Mouse (Mus musculus) inflammation-experienced regulatory T-cells (primary cell): Measurements from ENCODE around the gene Htr2b. TPM values are rescaled to one million over a fixed set of nuclear protein-coding genes. Genes with fewer than 3 reads are reported as not detected.

Source experiments
- polyA plus RNA-seq, 2 experiments: library from polyadenylated mRNA; unstranded; fragments of 100-300 nt; shearing (Covaris generic); gene quantifications; one replicate each; pipeline ENCODE4 v1.2.1; 2017

Gene Htr2b
- polyA plus RNA-seq, result under 1 TPM; 0.28 to 0.40 TPM

DNA sequence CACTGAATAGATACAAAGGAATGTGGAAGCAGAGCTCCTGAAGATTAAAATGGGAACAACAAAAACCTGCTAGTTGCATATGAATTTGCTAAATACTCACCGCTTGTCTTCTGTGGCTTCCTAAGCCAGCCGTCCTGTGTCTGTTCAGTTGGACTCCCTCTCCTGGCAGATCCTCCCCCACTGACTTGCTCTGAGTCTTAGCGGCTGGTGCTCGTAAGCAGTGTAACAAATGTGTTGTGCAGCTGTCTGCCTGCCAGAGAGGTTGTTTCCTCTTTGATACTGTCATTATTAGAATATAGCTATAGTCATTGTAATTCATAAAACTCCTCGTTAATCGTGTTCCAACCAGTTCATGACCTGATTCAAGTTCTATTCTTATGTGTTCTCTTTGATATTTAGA lies at the start of gene Htr2b:
Gene Htr2b, minus strand, starts transcription at position 192 of the 400 bp plus-strand sequence.

DNA sequence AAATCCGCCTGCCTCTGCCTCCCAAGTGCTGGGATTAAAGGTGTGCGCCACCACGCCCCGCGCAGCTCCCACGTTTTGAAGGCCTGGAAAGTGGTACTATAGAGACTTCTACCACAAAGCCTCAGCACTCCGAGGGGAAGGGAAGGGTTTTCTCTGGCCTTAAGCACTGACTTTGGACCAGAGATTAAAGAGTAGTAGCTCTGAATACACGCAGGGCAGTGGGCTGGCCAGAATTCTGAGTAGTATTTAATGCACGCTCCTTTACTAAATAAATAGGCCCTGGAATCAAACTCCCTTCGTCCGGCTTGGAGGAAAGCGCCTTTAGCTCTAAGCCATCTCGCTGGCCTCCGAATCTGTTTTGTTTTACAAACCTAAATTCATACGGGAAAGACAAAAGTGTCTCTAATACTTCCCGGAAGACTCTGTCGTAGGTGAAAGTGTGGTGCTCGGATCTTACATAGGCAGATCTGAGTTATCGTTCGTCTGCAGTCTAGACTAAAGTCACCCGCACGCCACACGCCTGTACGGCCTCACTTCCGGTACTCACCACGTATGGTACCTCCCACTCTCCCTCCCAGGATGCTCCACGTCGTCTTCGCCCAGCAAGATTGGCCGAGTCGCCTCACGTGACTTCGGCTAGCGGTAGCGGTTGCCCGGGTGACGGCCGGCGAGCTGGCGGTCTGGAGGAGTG lies 42.5 kb upstream of the Htr2b start, which contains the start of gene Armc9:
Gene Armc9, plus strand, starts transcription at position 648 of the 691 bp plus-strand sequence.

DNA sequence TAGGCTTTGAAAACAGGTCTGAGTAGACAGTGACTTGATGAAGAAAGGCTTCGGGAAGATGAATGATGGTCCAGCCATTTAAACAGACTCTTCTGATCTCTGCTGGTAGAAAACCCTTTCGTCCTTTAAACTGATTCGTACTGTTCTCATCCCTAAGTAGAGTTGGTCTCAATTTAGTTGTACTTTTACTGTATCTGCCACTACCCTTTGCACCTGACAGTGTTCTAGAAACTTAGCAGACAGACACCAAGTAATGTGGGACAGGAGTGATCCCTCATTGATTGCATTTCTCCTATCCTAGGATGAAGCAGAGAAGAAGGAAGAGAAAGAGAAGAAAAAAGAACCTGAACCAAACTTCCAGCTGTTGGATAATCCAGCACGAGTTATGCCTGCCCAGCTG lies 21.6 kb upstream of the Htr2b start, which contains the start of gene Gm21972:
Gene Gm21972, plus strand, starts transcription at position 301 of the 400 bp plus-strand sequence.

DNA sequence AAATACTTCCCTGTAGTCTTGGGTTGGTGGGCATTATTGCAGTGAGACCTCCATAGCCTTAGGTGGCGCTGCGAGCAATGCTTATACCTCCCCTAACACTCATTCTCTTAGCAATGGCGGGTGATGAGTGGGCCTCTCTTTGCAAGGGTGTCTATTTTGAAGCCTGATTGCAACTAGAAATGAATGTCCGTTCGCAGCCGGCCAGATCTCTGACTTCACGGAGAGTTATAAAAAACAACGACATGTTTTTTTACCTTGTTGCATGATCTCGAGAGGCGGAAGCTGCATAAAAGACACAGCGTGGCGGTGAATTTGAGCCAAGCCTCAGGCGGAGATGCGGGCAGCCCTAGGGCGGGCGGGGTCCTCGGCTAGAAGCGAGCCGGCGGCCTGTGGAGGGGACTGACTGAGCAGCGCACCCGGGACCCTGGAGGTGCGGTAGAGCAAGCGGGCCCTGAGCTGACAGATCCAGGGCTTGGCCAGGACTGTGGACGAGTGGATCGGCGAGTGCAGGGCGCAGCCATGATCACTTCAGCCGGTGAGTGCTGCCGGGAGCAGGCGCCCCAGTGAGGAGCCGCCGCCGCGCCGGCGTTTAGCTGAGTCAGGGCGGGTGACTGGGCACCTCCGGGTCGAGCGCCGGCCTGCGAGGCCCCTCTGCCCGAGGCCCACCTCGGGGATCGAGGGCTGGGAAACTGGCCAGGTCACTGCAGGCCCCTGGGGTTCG lies 47.3 kb downstream of the Htr2b start, which contains the start of gene Psmd1:
Gene Psmd1, plus strand, starts transcription at position 117 of the 721 bp plus-strand sequence.

Other genes starting within 250 kb of the Htr2b start
- 100 to 1,000 TPM; 330 to 561 TPM for gene Itm2c, start 217.7 kb downstream of the Htr2b start, polyA plus RNA-seq
- gene 4933407L21Rik, start 183.5 kb downstream of the Htr2b start, polyA plus RNA-seq, result 1 to 10 TPM in 1 of 2 experiments, under 1 TPM in 1; 0.31 to 5.3 TPM
- 1 to 10 TPM in 1 of 2 experiments, under 1 TPM in 1; 0.54 to 7.9 TPM for gene Gpr55, start 151.0 kb downstream of the Htr2b start, polyA plus RNA-seq
- gene Spata3, start 95.2 kb downstream of the Htr2b start, polyA plus RNA-seq, result 1 to 10 TPM in 1 of 2 experiments, under 1 TPM in 1; 0.14 to 3.7 TPM
- under 1 TPM in 1 of 2 experiments, not detected in 1; 0.75 TPM for gene 2810459M11Rik, start 66.1 kb downstream of the Htr2b start, polyA plus RNA-seq
- gene Psmd1, start 47.6 kb downstream of the Htr2b start, polyA plus RNA-seq, result 10 to 100 TPM; 83.1 to 91.0 TPM
- gene Gm21972, start 21.7 kb upstream of the Htr2b start, polyA plus RNA-seq, result not detected
- 10 to 100 TPM; 12.2 to 14.6 TPM for gene Armc9, start 42.8 kb upstream of the Htr2b start, polyA plus RNA-seq
- 1 to 10 TPM in 1 of 2 experiments, not detected in 1; 1.1 TPM for gene B3gnt7, start 190.9 kb upstream of the Htr2b start, polyA plus RNA-seq
- gene Ncl, start 247.4 kb upstream of the Htr2b start, polyA plus RNA-seq, result 100 to 1,000 TPM; 377 to 419 TPM